Mouse (Mus musculus) gastrocnemius, postnatal 25 days (tissue): ENCODE data around the gene Olfr1269. TPM values are rescaled to one million over a fixed set of nuclear protein-coding genes. Genes with fewer than 3 reads are reported as not detected.

Experiments
- DNase-seq: peaks from one replicate; pipeline ENCODE4 v3.0.0; 2022
- long read RNA-seq, 2 experiments: library from polyadenylated mRNA; stranded (forward); transcript quantifications; one replicate each; pipeline ENCODE4 v2.0.0; 2021
- total RNA-seq, 2 experiments: library from RNA; stranded (reverse); gene quantifications; 1 replicate in 1 of 2; 2 replicates in 1 of 2; pipeline ENCODE4 v1.2.3; 2021

Olfr1269 gene
- not detected for total RNA-seq
- long read RNA-seq, experiment 1, result 0 reads
- long read RNA-seq, experiment 2, result 0 reads

DNA sequence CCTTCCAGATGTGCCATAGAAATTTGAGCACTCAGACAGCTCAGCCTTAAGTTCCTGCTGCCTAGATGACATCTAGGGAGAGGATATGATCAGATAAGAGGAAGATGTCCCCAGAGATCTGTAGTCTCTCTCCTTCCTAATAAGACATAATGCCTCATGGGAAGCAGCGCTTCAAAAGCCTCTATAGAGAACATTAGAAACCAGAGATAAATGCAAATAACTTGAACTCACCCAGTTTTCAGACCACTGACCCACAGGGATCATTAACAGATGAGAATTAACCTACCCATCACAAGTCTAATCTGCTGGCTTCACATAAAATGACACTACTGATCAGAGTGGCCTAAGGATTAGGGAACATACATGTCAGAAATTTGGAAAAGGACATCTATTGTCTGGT lies at the start of gene Olfr1269:
Gene Olfr1269, minus strand, starts transcription at position 101 of the 400 bp plus-strand sequence.
- DNase-seq, result no peak

DNA sequence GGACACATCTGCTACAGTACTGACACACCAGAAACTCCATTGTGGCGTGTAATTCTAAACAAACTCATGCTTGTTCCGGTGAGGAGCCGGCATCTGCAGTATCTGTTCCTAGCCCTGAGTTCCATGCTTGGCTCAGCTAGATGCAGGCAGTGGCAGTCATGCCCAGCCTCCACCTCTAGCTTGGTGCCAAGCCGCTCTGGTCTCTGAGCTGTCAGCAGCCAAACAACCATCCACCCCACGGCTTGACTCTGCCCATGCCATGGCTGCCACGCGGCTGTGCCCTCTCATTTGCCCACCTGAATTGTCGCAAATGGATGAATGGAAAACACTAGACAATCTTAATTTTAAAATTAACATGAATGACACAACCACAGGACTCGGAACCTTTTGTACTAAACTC lies 32.7 kb upstream of the Olfr1269 start:
- no peak for DNase-seq

DNA sequence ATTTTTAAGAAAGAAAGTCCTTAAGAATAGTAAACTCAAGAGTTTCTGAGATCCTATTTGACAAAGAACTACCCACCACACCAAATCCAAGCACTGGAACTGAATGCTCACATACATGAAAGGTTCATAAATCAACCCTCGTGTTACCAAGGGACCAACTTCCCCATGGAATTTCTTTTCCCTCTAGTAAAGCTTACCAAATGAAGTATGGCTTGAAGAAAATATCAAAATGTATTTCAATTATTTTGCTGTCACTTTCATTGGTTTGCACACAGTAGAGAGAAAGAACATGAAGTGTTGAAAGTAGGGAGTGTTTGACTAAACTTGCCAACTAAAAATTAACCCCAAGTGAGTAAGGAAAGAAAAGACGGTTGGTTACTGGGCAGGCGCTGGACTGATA lies 31.8 kb upstream of the Olfr1269 start, which contains the start of gene Olfr1270:
Gene Olfr1270, minus strand, starts transcription at position 101 of the 400 bp plus-strand sequence.
- no peak for DNase-seq

DNA sequence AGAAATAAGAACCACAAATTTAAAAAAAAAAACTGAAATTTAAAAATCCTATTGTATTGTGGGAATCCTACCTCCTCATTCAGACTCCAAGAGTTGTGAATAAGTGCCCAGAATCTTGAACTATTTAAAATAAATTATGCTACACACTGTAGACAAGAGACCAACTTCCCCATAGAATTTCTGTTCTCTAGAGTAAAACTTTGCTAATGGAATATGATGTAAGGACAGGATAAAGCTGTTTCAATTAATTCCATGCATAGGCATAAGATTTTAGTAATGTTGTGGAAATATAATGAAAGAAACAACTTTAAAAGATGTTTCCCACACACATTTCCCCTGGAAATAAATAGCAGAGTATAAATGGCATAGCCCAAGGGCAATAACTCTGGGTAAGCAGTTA lies 21.0 kb upstream of the Olfr1269 start, which contains the start of gene Olfr32:
Gene Olfr32, minus strand, starts transcription at position 101 of the 400 bp plus-strand sequence.
- DNase-seq, result no peak

DNA sequence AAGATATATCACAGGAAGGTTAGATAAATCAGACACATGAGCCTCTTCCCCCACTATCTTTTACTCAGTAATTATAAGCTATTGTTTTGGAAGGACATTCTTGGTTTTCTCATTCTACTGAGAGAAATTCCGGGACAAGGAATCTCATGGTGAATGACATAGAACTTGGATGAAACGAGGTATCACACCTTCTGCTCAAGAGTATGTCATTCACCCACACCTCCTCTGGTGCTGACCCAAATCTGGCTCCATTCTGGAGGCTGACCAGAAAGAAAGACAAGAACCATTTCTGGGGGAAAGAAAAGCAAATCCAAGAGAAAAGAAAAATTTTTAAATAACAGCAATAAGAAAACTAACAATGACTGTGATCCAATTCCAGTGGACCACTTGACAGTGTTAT lies 51.1 kb downstream of the Olfr1269 start:
- DNase-seq, result no peak

Other genes with a start within 250 kb of the Olfr1269 start
- gene Olfr1257, start 243.0 kb downstream of the Olfr1269 start, total RNA-seq, result not detected
- gene Olfr1258, start 194.1 kb downstream of the Olfr1269 start, total RNA-seq, result not detected
- not detected for gene Olfr1259, start 172.7 kb downstream of the Olfr1269 start, total RNA-seq
- gene Olfr1260, start 147.1 kb downstream of the Olfr1269 start, total RNA-seq, result not detected
- gene Olfr1261, start 130.2 kb downstream of the Olfr1269 start, total RNA-seq, result not detected
- gene Olfr1262, start 121.3 kb downstream of the Olfr1269 start, total RNA-seq, result not detected
- gene Olfr1263, start 109.3 kb downstream of the Olfr1269 start, total RNA-seq, result not detected
- not detected for gene Olfr1264, start 95.8 kb downstream of the Olfr1269 start, total RNA-seq
- not detected for gene Olfr1265, start 86.1 kb downstream of the Olfr1269 start, total RNA-seq
- gene Olfr140, start 57.8 kb downstream of the Olfr1269 start, total RNA-seq, result not detected
- not detected for gene Olfr32, start 20.9 kb upstream of the Olfr1269 start, total RNA-seq
- gene Olfr1270, start 31.7 kb upstream of the Olfr1269 start, total RNA-seq, result not detected
- not detected for gene Olfr1506, start 103.1 kb upstream of the Olfr1269 start, total RNA-seq
- not detected for gene Olfr142, start 136.2 kb upstream of the Olfr1269 start, total RNA-seq
- not detected for gene Olfr1271, start 149.6 kb upstream of the Olfr1269 start, total RNA-seq
- not detected for gene Olfr1272, start 171.4 kb upstream of the Olfr1269 start, total RNA-seq
- gene Gm13769, start 200.8 kb upstream of the Olfr1269 start, total RNA-seq, result under 1 TPM in 1 of 2 experiments, not detected in 1; 0.10 TPM